Mouse (Mus musculus): Measurements from ENCODE around the gene Cyp2d40.

GRCm38 (mm10) chr15:82765943-82766342 is 2.0 kb upstream of the Cyp2d40 start:
- no peak for TF ChIP-seq CTCF (IDR thresholded peaks at IDR 0.05; ENCODE audit: control insufficient read depth, insufficient read depth, low read length)
- no peak for TF ChIP-seq POLR2A (IDR thresholded peaks at IDR 0.05; ENCODE audit: borderline replicate concordance, control insufficient read depth, low read depth, low read length)

Data from bone marrow, adult 2 months (tissue).